Mouse (Mus musculus) hindbrain, embryonic 14.5 days (tissue): ENCODE measurements at regions not wholly inside any gene's neighbourhood (a gene's known extent, or its start where the extent isn't known, plus 50 kb on each side); places are given as distances from the start of the nearest gene placed in this dataset.
A peak's percentile ranks its signal among the peaks of the same experiment; 100 is the strongest.

ENCODE experiments used
- ATAC-seq: fragments of 200-750 bp; cut with Nextera tagmentation; 2 replicates; pipeline ENCODE4 v1.8.0; 2017; ENCODE audit warnings: moderate number of reproducible peaks, mild to moderate bottlenecking, moderate TSS enrichment, moderate library complexity; ENCODE audit not compliant: low FRiP score
- DNase-seq: peaks from one replicate; pipeline ENCODE4 v3.0.0-alpha.2; 2015; ENCODE audit warnings: low spot score
- H3K27ac ChIP-seq: fragments of 300-500 bp; sonication (generic); 2 replicates; pipeline ENCODE4 v1.5.1; 2014; ENCODE audit warnings: mild to moderate bottlenecking, moderate library complexity
- H3K27me3 ChIP-seq: fragments of 300-500 bp; sonication (generic); 2 replicates; pipeline ENCODE4 v1.6.1; 2014; ENCODE audit warnings: mild to moderate bottlenecking, low read length, mixed read lengths; ENCODE audit not compliant: control insufficient read depth, insufficient read depth
- H3K36me3 ChIP-seq: fragments of 300-500 bp; sonication (generic); replicated peaks from 2 replicates; pipeline ENCODE4 v1.6.1; 2014; ENCODE audit not compliant: control insufficient read depth, insufficient read depth
- H3K4me1 ChIP-seq: fragments of 300-500 bp; sonication (generic); replicated peaks from 2 replicates; pipeline ENCODE4 v1.6.1; 2014; ENCODE audit warnings: antibody characterized with exemption, low read length, mixed read lengths; ENCODE audit not compliant: control insufficient read depth, insufficient read depth
- H3K4me2 ChIP-seq: fragments of 300-500 bp; sonication (generic); replicated peaks from 2 replicates; pipeline ENCODE4 v1.6.1; 2014; ENCODE audit warnings: mild to moderate bottlenecking, moderate library complexity
- H3K4me3 ChIP-seq: fragments of 300-500 bp; sonication (generic); replicated peaks from 2 replicates; pipeline ENCODE4 v1.5.1; 2014; ENCODE audit warnings: mild to moderate bottlenecking, low read length
- H3K9ac ChIP-seq: fragments of 300-500 bp; sonication (generic); 2 replicates; pipeline ENCODE4 v1.6.1; 2014
- H3K9me3 ChIP-seq: fragments of 300-500 bp; sonication (generic); 2 replicates; pipeline ENCODE4 v1.6.1; 2016; ENCODE audit warnings: low read length; ENCODE audit not compliant: control insufficient read depth
- WGBS: fragments of 180-500 bp; shearing (Covaris S2); extraction: QIAGEN DNeasy Blood & Tissue Kit; methylation state at CpG from one replicate; pipeline ENCODE4 v1.1.7; 2014; 5-methylcytosine and 5-hydroxymethylcytosine counted together

DNA sequence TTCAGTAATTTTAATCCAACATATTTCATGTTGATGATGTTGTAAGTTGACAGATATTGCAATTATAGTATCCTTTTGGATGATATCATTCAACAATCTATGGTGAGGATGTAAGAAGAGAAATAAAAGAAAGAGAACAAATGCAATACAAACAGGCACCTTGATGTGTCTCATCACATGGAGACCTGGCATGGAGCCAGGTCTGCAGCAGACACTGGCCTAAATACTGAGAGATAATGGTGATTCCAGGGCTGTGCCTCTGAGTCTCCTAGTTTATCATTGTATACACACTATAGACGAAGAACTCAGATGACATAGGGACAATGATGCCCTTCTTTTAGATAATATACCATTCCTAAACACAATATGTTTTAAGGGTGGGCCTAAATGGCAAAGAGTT, 1068.5 kb upstream of the Klhl29 start:
- Histone ChIP-seq H3K36me3 (no peaks in the 10 kb centered on the region), H3K27ac (no peak overlapping the region), H3K4me1 (no peaks in the 10 kb centered on the region), H3K4me3 (no peak overlapping the region), H3K9me3 (no peaks in the 10 kb centered on the region), H3K4me2 (no peak overlapping the region), H3K27me3 (no peaks in the 10 kb centered on the region), H3K9ac (no peak overlapping the region)
- ATAC-seq (no peak), DNase-seq (no peak)
- WGBS: 73% methylated on average over 1 of the region's 1 CpGs

DNA sequence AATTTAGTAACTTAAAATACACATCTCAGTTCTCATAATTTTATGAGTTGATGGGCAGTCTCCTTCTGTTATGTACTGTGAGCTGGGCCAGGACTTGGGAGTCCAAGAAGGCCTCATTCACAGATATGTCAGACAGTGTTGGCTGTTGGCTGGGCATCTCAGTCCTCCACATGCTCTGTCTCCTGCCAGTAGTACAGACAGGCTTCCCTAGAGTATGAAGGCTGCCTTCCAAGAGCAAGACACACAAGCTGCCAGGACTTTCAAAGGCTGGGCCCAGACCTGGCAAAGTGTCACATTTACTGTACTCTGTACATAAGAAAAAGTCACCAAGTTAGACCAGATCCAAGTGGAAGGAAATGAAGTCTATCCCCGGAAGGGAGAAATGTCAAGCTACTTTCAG, 1042.3 kb upstream of the Klhl29 start:
- H3K36me3 ChIP-seq: no peaks in the 10 kb centered on the region
- H3K27me3 ChIP-seq: no peaks in the 10 kb centered on the region
- H3K4me2 ChIP-seq: no peak overlapping the region
- no peaks in the 10 kb centered on the region for H3K4me1 ChIP-seq
- no peak overlapping the region for H3K27ac ChIP-seq
- H3K9ac ChIP-seq: no peak overlapping the region
- DNase-seq (no peak), ATAC-seq (no peak)
- no peaks in the 10 kb centered on the region for H3K9me3 ChIP-seq
- H3K4me3 ChIP-seq: no peak overlapping the region
- 81% methylated on average over 1 of the region's 1 CpGs for WGBS

DNA sequence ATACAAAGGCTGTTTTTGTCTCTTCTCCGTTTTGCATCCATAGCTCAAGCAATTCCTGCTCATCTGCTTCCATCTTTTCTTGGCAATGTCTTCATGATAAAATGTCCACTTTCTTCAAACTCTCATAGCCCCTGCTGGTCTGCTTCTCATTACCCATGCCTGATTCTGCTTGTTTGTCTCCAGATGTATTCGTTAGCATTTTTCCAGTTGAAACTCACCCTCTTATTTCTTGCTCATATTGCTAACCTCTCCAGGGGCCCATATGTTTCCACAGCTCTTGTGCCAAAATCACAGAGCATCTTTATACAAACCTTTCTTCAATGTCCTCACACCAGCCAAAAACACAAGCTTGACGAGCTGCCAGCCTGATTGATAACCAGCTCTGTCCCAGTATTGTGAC, 1025.1 kb upstream of the Klhl29 start:
- Histone ChIP-seq H3K27me3 (no peaks in the 10 kb centered on the region), H3K36me3 (no peaks in the 10 kb centered on the region), H3K9me3 (no peaks in the 10 kb centered on the region), H3K4me1 (no peaks in the 10 kb centered on the region), H3K4me3 (no peak overlapping the region), H3K27ac (no peak overlapping the region), H3K9ac (no peak overlapping the region), H3K4me2 (no peak overlapping the region)
- WGBS: 52% methylated on average over 3 of the region's 3 CpGs
- ATAC-seq: no peak
- DNase-seq: peak; percentile 11

DNA sequence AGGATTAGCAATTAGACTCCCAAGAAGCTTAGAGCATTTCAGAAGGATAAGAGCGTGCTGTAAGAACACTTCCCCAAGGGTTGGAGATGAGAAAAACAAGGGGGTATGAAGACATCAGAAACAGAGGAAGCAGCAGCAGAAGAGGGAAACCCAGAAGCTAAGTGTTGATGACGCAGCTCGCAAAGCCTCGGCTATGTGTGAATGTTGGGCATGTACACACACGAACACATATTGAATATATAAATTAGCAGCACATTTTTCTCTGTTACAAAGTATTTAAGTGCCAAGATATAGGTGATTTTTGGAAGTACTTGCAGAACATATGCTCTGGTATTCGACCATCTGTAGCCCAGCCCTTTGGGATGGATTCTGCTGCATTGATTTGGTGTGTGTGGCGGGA, 1006.4 kb upstream of the Klhl29 start:
- Histone ChIP-seq H3K36me3 (no peaks in the 10 kb centered on the region), H3K9ac (no peak overlapping the region), H3K9me3 (no peaks in the 10 kb centered on the region), H3K4me3 (no peak overlapping the region), H3K4me1 (no peaks in the 10 kb centered on the region), H3K4me2 (no peak overlapping the region), H3K27me3 (no peaks in the 10 kb centered on the region), H3K27ac (no peak overlapping the region)
- no peak for DNase-seq
- no peak for ATAC-seq
- 92% methylated on average over 7 of the region's 7 CpGs for WGBS

DNA sequence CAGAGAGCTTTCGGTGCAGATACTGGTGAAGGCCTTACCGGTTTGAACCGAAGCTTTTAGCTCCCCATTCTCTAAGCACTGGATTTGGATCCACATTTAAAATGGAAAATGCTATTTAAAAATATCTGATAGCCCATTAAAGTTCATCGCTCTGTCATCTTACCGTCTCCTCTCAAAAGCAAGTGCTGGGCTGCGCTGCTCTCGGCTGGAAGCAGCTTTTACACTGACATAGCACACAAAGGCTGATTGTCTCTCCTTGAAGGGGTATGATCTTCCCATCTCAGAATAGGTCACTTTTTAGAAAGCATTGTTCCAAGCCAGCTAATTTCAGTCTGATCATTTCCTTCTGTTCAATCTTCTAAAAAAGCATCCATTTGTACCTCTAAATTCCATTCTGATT, 992.1 kb upstream of the Klhl29 start:
- DNase-seq: no peak
- WGBS: 58% methylated on average over 7 of the region's 7 CpGs

More for the DNA sequence above, 992.1 kb upstream of the Klhl29 start:
- Histone ChIP-seq H3K27me3 (no peaks in the 10 kb centered on the region), H3K4me1 (no peaks in the 10 kb centered on the region), H3K9ac (no peak overlapping the region), H3K36me3 (no peaks in the 10 kb centered on the region), H3K9me3 (no peaks in the 10 kb centered on the region), H3K4me2 (no peak overlapping the region), H3K27ac (no peak overlapping the region), H3K4me3 (no peak overlapping the region)
- no peak for ATAC-seq
